Mouse (Mus musculus) ES-E14 (cell line): ENCODE results near the gene Olfr70.

Experiments
- CHD2 ChIP-seq: IDR thresholded peaks from 2 replicates; pipeline ENCODE4 v1.6.1; 2014; ENCODE audit warnings: mild to moderate bottlenecking, low read depth, low read length, inconsistent platforms
- MAFK ChIP-seq: IDR thresholded peaks from 2 replicates; pipeline ENCODE4 v1.6.1; 2014; ENCODE audit warnings: mild to moderate bottlenecking, low read depth, low read length, inconsistent platforms; ENCODE audit not compliant: insufficient read depth
- ZC3H11A ChIP-seq: IDR thresholded peaks from 2 replicates; pipeline ENCODE4 v1.6.1; 2012; ENCODE audit warnings: low read depth, mild to moderate bottlenecking, inconsistent platforms, low read length, borderline replicate concordance

DNA sequence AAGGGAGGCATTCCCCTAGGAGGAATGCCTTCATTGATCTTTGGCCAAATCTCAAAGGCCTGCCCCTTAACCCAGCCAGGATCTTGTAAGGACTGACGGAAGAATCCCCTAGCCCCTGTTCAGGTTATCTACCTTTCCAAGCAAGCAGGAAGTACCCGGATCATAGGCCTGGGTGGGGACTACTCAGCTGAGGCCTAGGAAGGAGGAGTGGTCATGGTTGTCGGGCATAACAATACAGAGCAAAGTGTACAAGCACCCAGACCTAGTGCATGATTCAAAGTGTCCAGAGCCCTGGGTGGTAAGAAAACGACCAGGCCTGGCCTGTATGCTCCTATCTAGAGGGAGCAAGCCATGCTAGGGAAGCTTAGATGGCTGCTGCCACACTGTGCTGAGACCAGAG is 25.0 kb downstream of the Olfr70 start:
- TF ChIP-seq ZC3H11A = no peak
- no peak for TF ChIP-seq MAFK
- no peak for TF ChIP-seq CHD2
